Mouse (Mus musculus) lung, postnatal 25 days (tissue): ENCODE results near the gene Igf2r.
A peak's percentile ranks its signal among the peaks of the same experiment; 100 is the strongest.

Source experiments
- DNase-seq: peaks from one replicate; pipeline ENCODE4 v3.0.0; 2022; ENCODE audit warnings: low spot score

Gene Igf2r

GRCm38 (mm10) chr17:12749421-12750367, 19.8 kb downstream of the Igf2r start:
- peak; percentile 84 for DNase-seq

DNA sequence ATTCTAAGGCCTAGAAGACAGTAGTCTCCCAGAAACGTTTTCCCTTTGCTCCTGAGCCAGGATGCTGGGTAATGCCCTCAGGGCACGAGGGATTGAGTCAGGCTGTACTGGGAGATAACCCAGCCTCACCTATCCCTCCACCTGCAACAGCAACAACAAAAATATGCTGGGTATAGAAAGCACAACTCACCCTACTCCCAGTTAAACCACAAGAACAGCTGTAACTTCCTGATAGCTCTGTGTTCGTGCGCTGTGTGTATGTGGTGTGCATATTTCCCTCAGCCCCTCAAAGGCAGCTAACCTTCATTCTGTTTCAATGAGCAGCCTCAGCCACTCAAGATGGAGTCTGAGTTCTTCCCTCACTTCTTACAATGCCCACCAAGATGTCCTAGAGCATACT, 23.7 kb downstream of the Igf2r start:
- DNase-seq: no peak

GRCm38 (mm10) chr17:12744071-12744470, 25.4 kb downstream of the Igf2r start:
- DNase-seq: no peak

- no peak for DNase-seq
Observed at GRCm38 (mm10) chr17:12742151-12742908, 27.1 kb downstream of the Igf2r start.

GRCm38 (mm10) chr17:12741218-12741968, 28.1 kb downstream of the Igf2r start:
- DNase-seq: peak; percentile 85

DNA sequence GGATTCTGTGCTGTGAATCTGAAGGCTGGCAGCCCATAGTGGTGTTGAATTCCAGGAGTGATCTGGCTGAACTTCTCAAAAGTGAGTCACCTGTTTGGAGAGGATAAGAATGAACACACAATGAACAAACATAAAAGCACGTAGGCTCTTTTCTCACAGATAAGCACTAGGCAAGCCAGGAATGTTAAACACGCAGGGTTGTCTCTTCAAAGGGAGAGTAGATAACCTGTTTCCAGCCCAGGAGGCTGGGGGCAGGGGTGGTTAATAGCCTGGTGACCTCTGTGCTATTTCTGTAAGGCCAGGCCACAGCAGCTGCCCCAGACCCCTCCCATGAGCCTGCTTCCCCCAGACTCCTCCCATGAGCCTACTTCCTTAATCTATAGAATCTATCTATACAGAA, 29.1 kb downstream of the Igf2r start:
- DNase-seq: peak; percentile 54

- DNase-seq: no peak
Observed at GRCm38 (mm10) chr17:12739516-12739915, 29.9 kb downstream of the Igf2r start.

- DNase-seq: no peak
Observed at GRCm38 (mm10) chr17:12737934-12738333, 31.5 kb downstream of the Igf2r start.

GRCm38 (mm10) chr17:12734205-12734857, 35.1 kb downstream of the Igf2r start:
- no peak for DNase-seq

DNA sequence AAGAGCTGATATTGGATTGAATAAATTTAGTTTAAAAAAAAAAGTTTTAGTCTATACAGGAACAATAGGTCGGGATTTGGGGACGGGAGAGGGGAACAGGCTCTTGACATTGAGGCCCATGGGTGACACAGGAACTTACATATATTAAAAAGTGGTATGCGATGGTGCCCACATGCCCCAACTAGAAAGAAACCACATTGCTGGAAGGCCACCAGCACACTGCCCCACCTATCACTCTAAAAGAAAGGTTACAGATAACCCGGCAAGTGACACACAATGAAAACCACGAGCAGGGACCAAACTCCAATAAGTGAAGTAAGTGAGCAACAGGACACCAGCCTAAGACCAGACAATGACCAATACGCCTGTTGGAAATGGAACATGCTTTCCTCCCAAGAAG, 36.3 kb downstream of the Igf2r start:
- DNase-seq: no peak

GRCm38 (mm10) chr17:12728536-12728935, 40.9 kb downstream of the Igf2r start:
- no peak for DNase-seq

DNA sequence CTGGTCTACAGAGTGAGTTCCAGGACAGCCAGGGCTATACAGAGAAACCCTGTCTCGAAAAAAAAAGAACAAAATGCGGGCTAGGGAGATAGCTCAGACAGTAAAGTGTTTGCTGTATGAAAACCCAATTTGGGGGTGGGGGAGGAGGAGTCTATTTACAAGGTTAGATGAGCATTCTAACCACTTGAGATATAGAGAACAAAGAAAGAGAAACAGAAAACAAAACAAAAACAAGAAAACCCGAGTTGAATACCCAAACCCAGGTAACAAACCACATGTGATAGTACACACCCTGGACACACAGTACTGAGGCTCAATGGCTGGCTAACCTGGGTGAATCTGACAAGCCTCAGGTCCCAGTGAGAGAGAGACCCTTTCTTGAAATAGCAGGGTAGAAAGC, 41.7 kb downstream of the Igf2r start:
- DNase-seq: no peak

DNA sequence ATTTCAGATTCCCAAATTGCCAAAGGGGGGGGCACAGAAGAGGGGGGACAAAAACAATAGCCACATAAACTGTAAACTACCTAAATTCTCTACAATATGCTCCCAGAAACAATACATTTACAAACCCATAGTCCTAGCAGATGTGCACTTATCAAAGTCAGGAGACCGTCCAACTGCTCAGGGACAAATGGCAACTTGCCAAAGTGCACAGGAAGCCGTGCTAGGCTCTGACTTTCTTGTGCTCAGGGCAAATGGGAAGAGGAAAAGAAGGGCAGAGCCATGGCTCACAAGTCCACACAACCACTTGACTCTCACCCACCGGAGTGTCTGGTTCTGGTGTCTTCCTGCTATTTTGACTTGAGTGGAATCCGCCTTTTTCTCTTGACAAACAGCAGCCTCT, 43.6 kb downstream of the Igf2r start:
- peak; percentile 61 for DNase-seq

GRCm38 (mm10) chr17:12724767-12725744, 44.4 kb downstream of the Igf2r start:
- DNase-seq: no peak

DNA sequence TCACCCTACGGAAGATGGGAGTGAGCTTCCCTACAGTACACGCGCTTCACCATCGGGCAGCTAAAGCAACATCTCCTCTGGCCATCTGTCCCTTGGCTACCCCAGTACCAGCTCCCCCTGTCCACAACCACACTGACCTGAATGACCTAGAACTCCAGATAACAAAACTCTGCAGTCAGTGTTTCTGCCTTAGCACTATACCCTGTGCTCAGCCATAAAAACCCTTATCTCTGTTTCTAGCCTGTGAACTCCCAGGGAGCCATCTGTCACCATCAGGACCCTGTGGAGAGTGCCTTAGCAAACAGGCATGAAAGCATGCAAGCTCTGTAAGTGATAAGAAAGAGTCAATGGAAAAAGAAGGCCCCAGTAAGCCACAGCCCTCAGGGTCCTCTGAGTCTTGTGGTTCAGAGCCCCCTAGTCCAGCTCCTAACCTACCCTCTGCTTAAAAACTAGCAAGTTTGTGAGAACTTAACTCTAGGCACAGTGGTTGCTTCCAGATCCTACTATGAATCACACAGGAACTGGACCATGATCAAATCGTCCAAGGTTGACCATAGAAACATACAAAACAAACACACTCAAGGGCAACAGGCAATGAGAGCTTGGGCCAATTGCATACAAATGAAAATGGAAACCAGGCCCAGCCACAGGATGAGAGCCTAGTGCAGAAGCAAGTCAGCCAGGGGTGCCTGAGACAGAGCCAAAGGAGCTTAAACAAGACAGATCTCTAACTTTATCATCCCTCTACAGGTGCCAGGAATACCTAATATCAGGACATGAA, 45.3 kb downstream of the Igf2r start:
- peak; percentile 65 for DNase-seq

DNA sequence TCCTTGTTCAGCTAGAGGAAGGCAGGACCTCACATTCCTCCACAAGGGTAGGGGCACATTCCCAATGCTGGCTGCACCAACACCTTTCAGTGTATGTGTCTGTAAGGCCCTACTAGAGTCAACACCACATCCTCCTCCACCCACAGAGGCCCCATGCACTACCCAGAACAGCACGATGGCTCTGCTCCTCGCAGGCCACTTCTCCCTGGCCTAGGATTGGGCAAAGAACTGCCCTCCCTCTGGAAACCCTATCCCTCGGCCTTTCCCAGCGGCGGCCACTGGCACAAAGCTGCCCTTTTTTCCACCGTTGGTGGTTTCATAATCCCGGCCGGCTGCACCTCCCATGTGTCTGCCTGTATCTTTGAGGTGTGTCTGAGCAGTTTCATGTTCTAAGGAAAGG, 46.8 kb downstream of the Igf2r start:
- DNase-seq: peak; percentile 56

DNA sequence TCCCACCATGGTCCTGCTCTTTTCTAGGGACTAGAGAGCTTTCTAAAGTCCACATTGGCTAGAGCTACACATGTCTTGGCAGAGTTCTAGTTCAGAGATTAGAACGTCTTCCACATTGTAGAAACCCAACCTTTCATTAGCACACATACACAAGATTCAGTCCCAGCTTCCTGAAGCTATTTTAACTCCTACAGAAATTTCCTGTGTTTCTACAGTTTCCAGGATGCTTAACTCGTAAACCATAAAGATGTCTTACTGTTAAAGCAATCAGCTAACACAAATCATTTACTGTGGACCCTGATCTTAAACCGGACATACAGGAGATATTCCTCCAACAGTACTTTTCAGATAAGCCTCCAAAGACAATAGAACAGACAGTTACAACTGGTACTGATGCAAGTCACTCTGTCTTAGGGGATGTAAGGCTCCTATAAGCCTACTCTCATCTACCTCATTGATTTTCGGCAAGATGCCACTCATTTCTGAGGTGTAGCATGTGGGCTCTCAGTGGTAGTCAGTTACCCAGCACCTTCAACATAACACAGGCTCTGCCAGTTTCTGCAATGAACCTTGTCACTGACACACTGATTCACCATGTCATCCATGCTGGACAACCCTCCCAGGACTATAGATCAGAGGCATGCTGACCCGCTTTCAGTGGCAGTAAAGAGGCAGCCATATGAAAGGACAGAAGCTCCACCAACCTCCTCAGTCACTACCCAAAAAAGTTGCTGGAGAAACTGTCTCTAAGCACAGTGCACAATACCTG, 48.2 kb downstream of the Igf2r start:
- DNase-seq: no peak

DNA sequence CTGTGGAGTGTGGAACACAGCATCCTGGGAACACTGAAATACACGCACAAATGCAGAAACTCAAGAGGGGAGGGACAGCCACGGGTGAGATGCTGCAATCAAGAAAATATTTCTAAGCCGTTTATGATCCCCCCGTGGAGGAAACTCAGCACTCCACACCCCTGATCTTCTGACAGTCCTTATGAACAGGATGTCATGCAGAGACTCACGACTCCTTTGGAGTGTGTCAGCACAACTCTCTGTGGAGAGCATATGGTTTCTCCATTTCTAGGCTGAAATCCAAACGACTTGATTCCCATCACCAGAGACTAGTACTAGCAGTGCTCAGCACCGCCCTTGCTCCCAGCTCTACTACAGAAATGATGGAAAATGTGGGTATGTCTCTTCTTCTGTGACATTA, 51.2 kb downstream of the Igf2r start:
- DNase-seq: no peak

GRCm38 (mm10) chr17:12717445-12717844, 52.0 kb downstream of the Igf2r start:
- DNase-seq: no peak
